Mouse (Mus musculus) limb, embryonic 14.5 days (tissue): ENCODE results near the gene Maml3. TPM values are rescaled to one million over a fixed set of nuclear protein-coding genes. Genes with fewer than 3 reads are reported as not detected.

ENCODE experiments used
- ATAC-seq: fragments of 200-750 bp; cut with Nextera tagmentation; 2 replicates; pipeline ENCODE4 v1.8.0; 2017; ENCODE audit warnings: low read depth, moderate number of reproducible peaks, moderate TSS enrichment; ENCODE audit not compliant: low FRiP score
- DNase-seq: peaks from one replicate; pipeline ENCODE4 v3.0.0-alpha.2; 2015; ENCODE audit warnings: low spot score
- H3K27ac ChIP-seq: fragments of 300-500 bp; sonication (generic); replicated peaks from 2 replicates; pipeline ENCODE4 v1.5.1; 2014; ENCODE audit warnings: low read depth, mild to moderate bottlenecking, low read length, moderate library complexity, mixed read lengths
- H3K27me3 ChIP-seq: fragments of 300-500 bp; sonication (generic); 2 replicates; pipeline ENCODE4 v1.6.1; 2014; ENCODE audit warnings: low read length, mixed read lengths; ENCODE audit not compliant: control insufficient read depth, insufficient read depth
- H3K36me3 ChIP-seq: fragments of 300-500 bp; sonication (generic); 2 replicates; pipeline ENCODE4 v1.6.1; 2014; ENCODE audit warnings: mild to moderate bottlenecking, low read length, moderate library complexity, mixed read lengths; ENCODE audit not compliant: control insufficient read depth, insufficient read depth
- H3K4me1 ChIP-seq: fragments of 300-500 bp; sonication (generic); 2 replicates; pipeline ENCODE4 v1.6.1; 2014; ENCODE audit warnings: antibody characterized with exemption, low read length, mixed read lengths; ENCODE audit not compliant: control insufficient read depth, insufficient read depth
- H3K4me2 ChIP-seq: fragments of 300-500 bp; sonication (generic); replicated peaks from 2 replicates; pipeline ENCODE4 v1.6.1; 2014; ENCODE audit warnings: low read depth, mild to moderate bottlenecking, low read length, moderate library complexity; ENCODE audit not compliant: severe bottlenecking
- H3K4me3 ChIP-seq: fragments of 300-500 bp; sonication (generic); replicated peaks from 2 replicates; pipeline ENCODE4 v1.5.1; 2014; ENCODE audit warnings: low read length
- H3K9ac ChIP-seq: fragments of 300-500 bp; sonication (generic); 2 replicates; pipeline ENCODE4 v1.6.1; 2014; ENCODE audit warnings: mild to moderate bottlenecking, low read depth, low read length, moderate library complexity; ENCODE audit not compliant: severe bottlenecking
- H3K9me3 ChIP-seq: fragments of 300-500 bp; sonication (generic); 2 replicates; pipeline ENCODE4 v1.6.1; 2016; ENCODE audit warnings: low read length; ENCODE audit not compliant: control insufficient read depth
- POLR2A ChIP-seq: fragments of 200-500 bp; IDR thresholded peaks from 2 replicates; pipeline ENCODE4 v1.8.0; 2012; ENCODE audit warnings: inconsistent platforms, mild to moderate bottlenecking, moderate library complexity, borderline replicate concordance; ENCODE audit not compliant: insufficient read depth, insufficient read length; ENCODE audit errors: extremely low read depth
- WGBS: fragments of 180-500 bp; shearing (Covaris S2); extraction: QIAGEN DNeasy Blood & Tissue Kit; methylation state at CpG from one replicate; pipeline ENCODE4 v1.1.7; 2014; 5-methylcytosine and 5-hydroxymethylcytosine counted together
- polyA plus RNA-seq, 2 experiments: library from polyadenylated mRNA; depleted of rRNA in 1 of 2; stranded (reverse) in 1 of 2; unstranded in 1 of 2; fragments of >200 nt; fragmentation: Nextera tagmentation in 1 of 2; extraction: Ambion mirVana in 1 of 2; gene quantifications; 2 replicates each; pipeline versions ENCODE4 v1.2.1 to v1.2.3; 2012 to 2014

The Maml3 gene
- polyA plus RNA-seq, 2 experiments = 5.4 to 5.6 TPM

DNA sequence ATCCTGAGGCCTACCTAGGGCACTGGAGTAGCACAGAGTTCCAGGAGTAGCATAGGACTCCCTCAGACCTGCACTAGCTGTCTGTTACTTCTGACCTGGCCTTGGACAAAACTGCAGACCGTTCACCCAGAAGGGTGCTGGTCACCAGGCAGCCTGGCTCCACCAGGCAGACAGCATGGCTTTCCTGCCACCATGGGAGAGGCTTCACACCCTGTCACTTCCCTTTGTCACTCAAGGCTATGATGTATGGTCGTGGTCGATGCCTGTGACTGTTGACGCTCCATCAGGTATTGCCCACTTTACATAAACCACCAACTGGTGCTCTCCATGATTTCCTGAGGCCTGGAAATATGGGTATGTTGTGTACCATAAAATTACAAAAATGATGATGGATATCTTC, 214.7 kb downstream of the Maml3 start:
- no peaks in the 10 kb centered on the region for H3K36me3 ChIP-seq
- 60% methylated on average over 4 of the region's 4 CpGs for WGBS
- no peak for DNase-seq
- H3K9me3 ChIP-seq = peaks cover under 1% of the 10 kb centered on the region; the same call in 1 of the 2 replicates
- H3K27me3 ChIP-seq = no peaks in the 10 kb centered on the region
- H3K27ac ChIP-seq = no peak overlapping the region
- H3K4me2 ChIP-seq = no peak overlapping the region
- no peak overlapping the region for H3K4me3 ChIP-seq
- peaks cover 23% of the 10 kb centered on the region for H3K4me1 ChIP-seq
- ATAC-seq = no peak
- no peak for TF ChIP-seq POLR2A
- H3K9ac ChIP-seq = no peak overlapping the region

DNA sequence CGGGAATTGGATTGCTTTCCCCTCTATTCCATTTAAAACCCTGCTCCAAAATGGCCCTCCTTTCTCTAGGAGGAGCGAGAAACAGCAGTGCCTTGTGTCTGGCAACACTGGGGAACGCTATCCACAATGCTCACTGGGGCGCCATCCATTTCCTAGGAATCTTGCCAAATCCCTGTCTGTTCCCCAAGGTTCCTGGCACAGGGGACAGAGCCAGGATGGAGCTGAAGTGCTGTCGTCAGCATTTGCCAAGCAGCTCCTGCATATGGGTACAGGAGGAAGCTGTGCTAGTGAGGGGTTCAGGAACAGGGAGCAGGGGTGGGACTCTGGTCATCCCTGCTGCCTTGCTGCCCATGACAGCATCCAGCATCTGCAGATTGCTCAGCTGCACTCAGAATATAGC, 215.1 kb downstream of the Maml3 start:
- no peaks in the 10 kb centered on the region for H3K27me3 ChIP-seq
- peaks cover 23% of the 10 kb centered on the region for H3K4me1 ChIP-seq
- WGBS = 59% methylated on average over 5 of the region's 5 CpGs
- ATAC-seq (no peak), DNase-seq (no peak)
- H3K27ac ChIP-seq = no peak overlapping the region
- no peaks in the 10 kb centered on the region for H3K36me3 ChIP-seq
- no peak overlapping the region for H3K4me2 ChIP-seq
- H3K4me3 ChIP-seq = no peak overlapping the region
- TF ChIP-seq POLR2A = no peak
- no peak overlapping the region for H3K9ac ChIP-seq
- H3K9me3 ChIP-seq = no peaks in the 10 kb centered on the region

DNA sequence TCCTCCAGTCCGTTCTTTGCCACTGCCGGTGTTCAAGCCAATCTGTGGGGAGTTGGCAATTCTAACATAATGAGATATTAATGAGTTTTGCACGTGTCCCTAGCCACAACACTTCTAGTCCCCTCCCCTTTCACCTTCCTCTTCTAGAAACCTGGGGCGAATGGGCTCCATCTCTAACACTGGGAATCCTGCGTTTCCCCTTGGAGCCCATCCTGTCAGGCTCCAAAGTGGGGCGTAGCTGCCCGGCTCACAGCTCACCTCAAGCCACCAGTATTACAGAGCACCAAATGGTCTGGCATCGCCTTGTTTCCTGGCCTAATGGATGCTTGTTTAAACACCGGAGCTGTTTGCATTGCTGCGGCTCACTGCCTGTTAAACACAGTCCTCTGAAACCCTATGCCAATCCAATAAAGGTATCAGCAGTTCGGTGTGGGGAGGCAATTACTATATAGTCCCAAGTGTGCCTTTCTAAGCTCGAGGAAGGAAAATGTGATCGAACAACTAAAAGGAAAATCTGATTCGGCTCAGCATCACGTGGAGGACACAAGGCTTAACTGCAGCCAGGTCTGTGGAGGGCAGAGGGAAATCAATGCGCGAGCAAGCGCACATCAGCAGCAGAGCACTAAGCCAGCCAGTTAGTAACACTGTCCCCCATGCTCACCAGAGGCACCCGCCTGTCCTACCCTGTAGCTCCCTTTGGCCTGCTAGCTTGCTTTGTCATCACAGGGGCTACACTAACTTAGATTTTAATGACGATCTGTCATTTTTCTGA, 216.0 kb downstream of the Maml3 start:
- no peaks in the 10 kb centered on the region for H3K27me3 ChIP-seq

DNA sequence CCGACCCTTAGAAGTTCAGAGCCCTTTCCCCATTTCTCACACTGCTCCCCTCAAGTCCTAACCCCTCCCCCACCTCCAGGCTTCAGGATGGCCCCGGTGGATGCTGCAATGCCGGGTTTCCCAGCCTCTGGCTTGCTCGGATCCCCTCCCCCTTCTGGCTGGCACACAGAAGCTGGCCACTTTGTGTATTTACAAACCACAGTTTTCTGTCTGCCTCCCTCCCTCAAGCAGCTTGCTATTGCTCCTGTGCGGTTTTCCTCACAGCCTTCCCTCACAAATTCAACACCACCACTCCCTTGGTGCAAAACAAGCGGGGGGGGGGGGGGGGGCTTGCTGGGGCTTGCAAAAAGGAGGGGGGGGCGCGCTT, 216.6 kb downstream of the Maml3 start:
- Histone ChIP-seq H3K4me2 (peak overlapping the region; percentile 50), H3K27me3 (no peaks in the 10 kb centered on the region), H3K36me3 (no peaks in the 10 kb centered on the region), H3K4me3 (peak overlapping the region; percentile 14; the same call in 1 of the 2 replicates), H3K9ac (no peak overlapping the region), H3K27ac (no peak overlapping the region), H3K4me1 (peaks cover 23% of the 10 kb centered on the region), H3K9me3 (no peaks in the 10 kb centered on the region)
- no peak for TF ChIP-seq POLR2A
- 3% methylated on average over 7 of the region's 8 CpGs for WGBS
- DNase-seq (no peak), ATAC-seq (no peak)

More for the DNA sequence above, 216.0 kb downstream of the Maml3 start:
- WGBS = 7% methylated on average over 20 of the region's 20 CpGs
- Histone ChIP-seq H3K4me3 (peak overlapping the region; percentile 14; the same call in 1 of the 2 replicates), H3K36me3 (no peaks in the 10 kb centered on the region), H3K4me1 (peaks cover 23% of the 10 kb centered on the region), H3K9ac (peak overlapping the region; percentile 38; the same call in 1 of the 2 replicates), H3K27ac (no peak overlapping the region), H3K9me3 (no peaks in the 10 kb centered on the region), H3K4me2 (peak overlapping the region; percentile 50)
- ATAC-seq (peak; percentile 57), DNase-seq (peak; percentile 33)
- no peak for TF ChIP-seq POLR2A

DNA sequence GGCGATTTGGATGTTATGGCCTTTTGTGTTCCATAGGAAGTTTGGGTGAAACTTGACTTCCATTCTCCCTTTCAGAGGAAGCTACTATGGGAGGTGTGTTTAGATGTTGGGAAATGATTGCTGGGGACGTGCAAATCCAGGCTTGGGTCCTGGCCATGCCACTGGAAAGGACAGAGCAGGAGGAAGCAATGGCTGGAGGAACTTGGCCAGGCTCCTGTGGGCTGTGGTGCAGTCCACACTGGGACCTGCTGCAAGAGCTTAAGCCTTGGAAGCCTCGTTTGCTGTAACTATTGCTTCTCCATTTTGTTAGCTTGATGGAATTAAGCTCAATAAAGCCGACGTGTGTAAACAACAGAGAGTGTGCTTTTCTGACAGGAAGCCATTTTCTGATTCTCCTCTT, 219.0 kb downstream of the Maml3 start:
- Histone ChIP-seq H3K9me3 (no peaks in the 10 kb centered on the region), H3K36me3 (no peaks in the 10 kb centered on the region), H3K27me3 (no peaks in the 10 kb centered on the region), H3K9ac (no peak overlapping the region), H3K27ac (no peak overlapping the region), H3K4me3 (no peak overlapping the region), H3K4me1 (peaks cover 23% of the 10 kb centered on the region), H3K4me2 (no peak overlapping the region)
- ATAC-seq (no peak), DNase-seq (no peak)
- no peak for TF ChIP-seq POLR2A
- WGBS = 58% methylated on average over 5 of the region's 5 CpGs
